Mouse (Mus musculus): ENCODE data around the gene Klhl42. TPM values are rescaled to one million over a fixed set of nuclear protein-coding genes. Genes with fewer than 3 reads are reported as not detected.

The Klhl42 gene
- 14.2 and 14.6 TPM in 2 replicates for polyA plus RNA-seq (2014; fragmentation: Nextera tagmentation; extraction: Ambion mirVana)

- TF ChIP-seq CTCF (IDR thresholded peaks at IDR 0.05; ENCODE audit: low read depth) = no peak
- Histone ChIP-seq H3K9ac (peak within 1 kb of the TSS; percentile 85), H3K9me3 (ENCODE audit: low read depth, low read length) (no peaks in the 10 kb centered on the region), H3K4me2 (peak within 1 kb of the TSS; percentile 87), H3K4me1 (ENCODE audit: insufficient read depth) (0 out of 2 replicates have a peak, but pooled peaks cover 2% of the 10 kb centered on the region), H3K27me3 (ENCODE audit: insufficient read depth, low read length) (no peaks in the 10 kb centered on the region), H3K4me3 (ENCODE audit: low read depth, low read length) (peak within 1 kb of the TSS; percentile 87), H3K36me3 (ENCODE audit: insufficient read depth) (0 out of 2 replicates have a peak, but pooled peaks cover 3% of the 10 kb centered on the region), H3K27ac (ENCODE audit: low read depth) (peak within 1 kb of the TSS; percentile 84)
- under 1% methylated on average over 99 of the region's 99 CpGs for whole genome bisulfite sequencing
- ATAC-seq (ENCODE audit: insufficient read depth) (peak; percentile 89), DNase-seq (peak; percentile 86)
These were observed at the start of gene Klhl42 for GRCm38 (mm10) chr6:147091136-147092120. Gene Klhl42 (plus strand): TSS chr6:147091379.

GRCm38 (mm10) chr6:147042291-147043290 lies 48.6 kb upstream of the Klhl42 start, which contains the start of gene Mrps35:
Gene Mrps35 (plus strand): TSS chr6:147042764.
- 3% methylated on average over 66 of the region's 66 CpGs for WGBS
- Histone ChIP-seq H3K27ac (ENCODE audit: low read depth) (peak within 1 kb of the TSS; percentile 83), H3K4me2 (peak within 1 kb of the TSS; percentile 71), H3K27me3 (ENCODE audit: insufficient read depth, low read length) (no peaks in the 10 kb centered on the region), H3K36me3 (ENCODE audit: insufficient read depth) (peaks cover 12% of the 10 kb centered on the region; the same call in 1 of the 2 replicates), H3K9me3 (ENCODE audit: low read depth, low read length) (no peaks in the 10 kb centered on the region), H3K9ac (peak within 1 kb of the TSS; percentile 93), H3K4me1 (ENCODE audit: insufficient read depth) (peaks cover 6% of the 10 kb centered on the region; the same call in 1 of the 2 replicates), H3K4me3 (ENCODE audit: low read depth, low read length) (peak within 1 kb of the TSS; percentile 97)
- TF ChIP-seq CTCF (IDR thresholded peaks at IDR 0.05; ENCODE audit: low read depth) = peak; percentile 45
- ATAC-seq (ENCODE audit: insufficient read depth) (peak; percentile 99), DNase-seq (peak; percentile 95)

- WGBS = 37% methylated on average over 7 of the region's 7 CpGs
- no peak for TF ChIP-seq CTCF (IDR thresholded peaks at IDR 0.05; ENCODE audit: low read depth)
- ATAC-seq (ENCODE audit: insufficient read depth) = no peak
- H3K4me1 ChIP-seq (ENCODE audit: insufficient read depth) = peaks cover 6% of the 10 kb centered on the region; the same call in 1 of the 2 replicates
- peak overlapping the region; percentile 71 for H3K4me2 ChIP-seq
- H3K27me3 ChIP-seq (ENCODE audit: insufficient read depth, low read length) = no peaks in the 10 kb centered on the region
- no peak for DNase-seq
- H3K27ac ChIP-seq (ENCODE audit: low read depth) = no peak overlapping the region
- H3K4me3 ChIP-seq (ENCODE audit: low read depth, low read length) = peak overlapping the region; percentile 97
- no peaks in the 10 kb centered on the region for H3K9me3 ChIP-seq (ENCODE audit: low read depth, low read length)
- H3K36me3 ChIP-seq (ENCODE audit: insufficient read depth) = peaks cover 23% of the 10 kb centered on the region
- H3K9ac ChIP-seq = peak overlapping the region; percentile 93
These were observed 47.5 kb upstream of the Klhl42 start for GRCm38 (mm10) chr6:147043633-147044032.

GRCm38 (mm10) chr6:147049239-147049805 lies 41.9 kb upstream of the Klhl42 start:
- peaks cover under 1% of the 10 kb centered on the region; the same call in 1 of the 2 replicates for H3K4me1 ChIP-seq (ENCODE audit: insufficient read depth)
- H3K36me3 ChIP-seq (ENCODE audit: insufficient read depth) = peaks cover 70% of the 10 kb centered on the region
- WGBS = 92% methylated on average over 13 of the region's 13 CpGs
- DNase-seq = no peak
- ATAC-seq (ENCODE audit: insufficient read depth) = no peak
- no peaks in the 10 kb centered on the region for H3K9me3 ChIP-seq (ENCODE audit: low read depth, low read length)
- H3K27me3 ChIP-seq (ENCODE audit: insufficient read depth, low read length) = no peaks in the 10 kb centered on the region
- no peak overlapping the region for H3K27ac ChIP-seq (ENCODE audit: low read depth)
- no peak overlapping the region for H3K9ac ChIP-seq
- no peak overlapping the region for H3K4me2 ChIP-seq
- no peak for TF ChIP-seq CTCF (IDR thresholded peaks at IDR 0.05; ENCODE audit: low read depth)
- H3K4me3 ChIP-seq (ENCODE audit: low read depth, low read length) = no peak overlapping the region

- no peaks in the 10 kb centered on the region for H3K4me1 ChIP-seq (ENCODE audit: insufficient read depth)
- no peak overlapping the region for H3K4me3 ChIP-seq (ENCODE audit: low read depth, low read length)
- H3K4me2 ChIP-seq = no peak overlapping the region
- H3K9me3 ChIP-seq (ENCODE audit: low read depth, low read length) = no peaks in the 10 kb centered on the region
- H3K9ac ChIP-seq = no peak overlapping the region
- DNase-seq (no peak), ATAC-seq (ENCODE audit: insufficient read depth) (no peak)
- H3K27ac ChIP-seq (ENCODE audit: low read depth) = no peak overlapping the region
- 94% methylated on average over 8 of the region's 8 CpGs for WGBS
- H3K36me3 ChIP-seq (ENCODE audit: insufficient read depth) = peaks cover 83% of the 10 kb centered on the region
- H3K27me3 ChIP-seq (ENCODE audit: insufficient read depth, low read length) = no peaks in the 10 kb centered on the region
- TF ChIP-seq CTCF (IDR thresholded peaks at IDR 0.05; ENCODE audit: low read depth) = no peak
These were observed 39.5 kb upstream of the Klhl42 start for GRCm38 (mm10) chr6:147051666-147052065.

DNA sequence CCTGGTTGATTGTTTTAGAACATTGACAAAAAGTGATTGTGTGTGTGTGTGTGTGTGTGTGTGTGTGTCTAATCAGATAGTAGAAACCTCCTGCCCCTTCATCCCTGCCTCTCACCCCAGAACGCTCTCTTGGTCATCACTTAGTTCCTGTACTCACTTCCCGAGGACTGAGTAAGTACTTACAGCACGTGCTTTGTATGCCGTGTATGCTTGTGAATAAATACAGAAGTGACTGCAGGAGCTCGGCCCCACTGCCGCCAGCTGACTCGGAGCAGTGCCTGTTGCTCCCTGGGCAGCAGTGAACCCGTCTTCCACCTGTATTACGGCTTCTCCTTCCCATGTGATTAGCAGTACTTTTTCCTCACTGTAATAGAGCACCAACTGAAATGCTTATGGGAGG lies 38.7 kb upstream of the Klhl42 start:
- Histone ChIP-seq H3K36me3 (ENCODE audit: insufficient read depth) (peaks cover 88% of the 10 kb centered on the region), H3K4me1 (ENCODE audit: insufficient read depth) (no peaks in the 10 kb centered on the region), H3K9ac (no peak overlapping the region), H3K4me3 (ENCODE audit: low read depth, low read length) (no peak overlapping the region), H3K27me3 (ENCODE audit: insufficient read depth, low read length) (no peaks in the 10 kb centered on the region), H3K27ac (ENCODE audit: low read depth) (no peak overlapping the region), H3K4me2 (no peak overlapping the region), H3K9me3 (ENCODE audit: low read depth, low read length) (no peaks in the 10 kb centered on the region)
- 82% methylated on average over 9 of the region's 9 CpGs for WGBS
- DNase-seq (no peak), ATAC-seq (ENCODE audit: insufficient read depth) (no peak)
- TF ChIP-seq CTCF (IDR thresholded peaks at IDR 0.05; ENCODE audit: low read depth) = no peak

Data from lung, embryonic 14.5 days (tissue).